Mouse (Mus musculus): ENCODE measurements around the gene Abl1.

DNA sequence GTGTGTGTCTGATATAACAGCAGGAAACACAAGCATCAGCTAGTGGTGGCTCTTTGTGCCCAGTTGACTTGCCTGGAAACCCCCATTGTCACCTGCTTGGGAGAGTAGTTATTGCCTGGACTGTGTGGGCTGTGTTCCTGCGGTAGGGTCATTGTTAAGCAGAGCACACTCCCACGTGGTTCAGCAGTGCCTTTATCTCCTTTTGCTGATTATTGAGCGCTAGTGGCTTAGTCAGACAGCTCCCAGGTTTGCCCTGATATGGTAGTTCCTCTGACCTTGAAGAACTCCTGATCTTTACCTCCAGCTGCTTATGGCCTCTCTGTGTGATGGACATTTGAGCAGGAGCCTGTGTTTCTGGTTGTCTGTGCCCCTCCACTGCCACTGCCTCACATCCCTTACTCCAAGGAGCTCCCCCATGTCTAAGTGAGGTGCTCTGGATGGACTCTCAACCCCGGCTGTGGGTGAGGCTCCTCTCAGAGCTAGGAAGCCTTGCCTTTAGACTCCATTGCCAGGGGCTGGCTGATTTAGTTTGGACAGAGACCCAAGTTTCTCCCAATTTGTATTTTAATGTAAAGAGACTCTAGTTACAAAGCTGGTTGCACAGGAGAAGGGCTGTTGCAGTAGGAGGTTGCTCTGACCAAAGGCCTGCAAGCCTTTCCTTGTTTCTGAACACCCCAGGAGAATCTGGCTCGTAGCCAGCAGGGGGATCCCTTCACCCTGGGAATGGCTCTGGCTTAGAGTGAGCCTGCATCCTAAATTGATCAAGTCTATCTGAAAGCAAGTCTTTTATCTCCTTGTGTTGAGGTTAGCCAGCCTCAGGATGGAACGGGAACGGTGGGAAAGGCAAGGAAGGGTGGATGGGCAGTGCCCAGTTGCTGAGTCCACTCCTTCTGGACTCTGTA is 12.6 kb downstream of the Abl1 start:
- no peak for TF ChIP-seq POLR2A (IDR thresholded peaks at IDR 0.05; ENCODE audit: extremely low read depth, insufficient read depth, low read length)
- no peak for TF ChIP-seq CTCF (IDR thresholded peaks at IDR 0.05; ENCODE audit: extremely low read depth, insufficient read depth, low read length)
